Mouse (Mus musculus) hindbrain, embryonic 10.5 days (tissue): Measurements from ENCODE around the gene Ctse. TPM values are rescaled to one million over a fixed set of nuclear protein-coding genes. Genes with fewer than 3 reads are reported as not detected.

Experiments used
- DNase-seq: peaks from one replicate; pipeline ENCODE4 v3.0.0-alpha.2; 2017; ENCODE audit warnings: low spot score
- H3K27ac ChIP-seq: fragments of 300-500 bp; sonication (generic); 2 replicates; pipeline ENCODE4 v1.5.1; 2016; ENCODE audit warnings: mild to moderate bottlenecking, moderate library complexity
- H3K27me3 ChIP-seq: fragments of 300-500 bp; sonication (generic); 2 replicates; pipeline ENCODE4 v1.6.1; 2016; ENCODE audit warnings: mild to moderate bottlenecking; ENCODE audit not compliant: poor library complexity, insufficient read depth, severe bottlenecking
- H3K36me3 ChIP-seq: fragments of 300-500 bp; sonication (generic); 2 replicates; pipeline ENCODE4 v1.6.1; 2016; ENCODE audit warnings: mild to moderate bottlenecking, moderate library complexity
- H3K4me1 ChIP-seq: fragments of 300-500 bp; sonication (generic); replicated peaks from 2 replicates; pipeline ENCODE4 v1.6.1; 2016; ENCODE audit warnings: mild to moderate bottlenecking
- H3K4me3 ChIP-seq: fragments of 300-500 bp; sonication (generic); 2 replicates; pipeline ENCODE4 v1.5.1; 2016; ENCODE audit warnings: mild to moderate bottlenecking, moderate library complexity
- H3K9me3 ChIP-seq: fragments of 300-500 bp; sonication (generic); 2 replicates; pipeline ENCODE4 v1.6.1; 2016; ENCODE audit warnings: mild to moderate bottlenecking, moderate library complexity
- WGBS: fragments of 180-500 bp; shearing (Covaris S2); methylation state at CpG from one replicate; pipeline ENCODE4 v1.1.7; 2016; 5-methylcytosine and 5-hydroxymethylcytosine counted together
- polyA plus RNA-seq: library from polyadenylated mRNA; unstranded; fragments of >200 nt; fragmentation: Nextera tagmentation; extraction: Ambion mirVana; gene quantifications from 2 replicates; pipeline ENCODE4 v1.2.1, GENCODE M21; 2016

Ctse gene
- polyA plus RNA-seq, 1 experiment from 2014 or later, result not detected

GRCm38 (mm10) chr1:131660266-131660665 lies 22.2 kb downstream of the Ctse start:
- no peak overlapping the region for H3K27ac ChIP-seq
- no peak for DNase-seq
- H3K27me3 ChIP-seq, result no peaks in the 10 kb centered on the region
- no peaks in the 10 kb centered on the region for H3K9me3 ChIP-seq
- no peaks in the 10 kb centered on the region for H3K36me3 ChIP-seq
- no peak overlapping the region for H3K4me3 ChIP-seq
- 89% methylated on average over 2 of the region's 2 CpGs for WGBS
- peaks cover 7% of the 10 kb centered on the region; the same call in 1 of the 2 replicates for H3K4me1 ChIP-seq

GRCm38 (mm10) chr1:131660716-131661472 lies 22.8 kb downstream of the Ctse start:
- Histone ChIP-seq H3K4me1 (peaks cover 7% of the 10 kb centered on the region; the same call in 1 of the 2 replicates), H3K4me3 (no peak overlapping the region), H3K27ac (no peak overlapping the region), H3K36me3 (no peaks in the 10 kb centered on the region), H3K27me3 (no peaks in the 10 kb centered on the region), H3K9me3 (no peaks in the 10 kb centered on the region)
- DNase-seq, result no peak
- 83% methylated on average over 7 of the region's 7 CpGs for WGBS

- no peak overlapping the region for H3K4me3 ChIP-seq
- 77% methylated on average over 3 of the region's 3 CpGs for WGBS
- peaks cover 7% of the 10 kb centered on the region; the same call in 1 of the 2 replicates for H3K4me1 ChIP-seq
- H3K27me3 ChIP-seq, result no peaks in the 10 kb centered on the region
- no peak overlapping the region for H3K27ac ChIP-seq
- no peak for DNase-seq
- H3K9me3 ChIP-seq, result no peaks in the 10 kb centered on the region
- no peaks in the 10 kb centered on the region for H3K36me3 ChIP-seq
Observed at GRCm38 (mm10) chr1:131661749-131662148, 23.6 kb downstream of the Ctse start.

- Histone ChIP-seq H3K27ac (no peak overlapping the region), H3K4me3 (no peak overlapping the region), H3K36me3 (no peaks in the 10 kb centered on the region), H3K27me3 (no peaks in the 10 kb centered on the region), H3K9me3 (no peaks in the 10 kb centered on the region), H3K4me1 (no peaks in the 10 kb centered on the region)
- WGBS, result 88% methylated on average over 9 of the region's 9 CpGs
- no peak for DNase-seq
Observed at GRCm38 (mm10) chr1:131663286-131663995, 25.3 kb downstream of the Ctse start.

GRCm38 (mm10) chr1:131664136-131664535 lies 26.0 kb downstream of the Ctse start:
- no peaks in the 10 kb centered on the region for H3K27me3 ChIP-seq
- no peak for DNase-seq
- H3K27ac ChIP-seq, result no peak overlapping the region
- H3K4me1 ChIP-seq, result no peaks in the 10 kb centered on the region
- no peak overlapping the region for H3K4me3 ChIP-seq
- WGBS, result 87% methylated on average over 5 of the region's 5 CpGs
- no peaks in the 10 kb centered on the region for H3K36me3 ChIP-seq
- H3K9me3 ChIP-seq, result no peaks in the 10 kb centered on the region

GRCm38 (mm10) chr1:131665886-131666285 lies 27.8 kb downstream of the Ctse start:
- no peak for DNase-seq
- 86% methylated on average over 1 of the region's 1 CpGs for WGBS
- no peak overlapping the region for H3K27ac ChIP-seq

GRCm38 (mm10) chr1:131671113-131671512 lies 33.0 kb downstream of the Ctse start:
- Histone ChIP-seq H3K27me3 (no peaks in the 10 kb centered on the region), H3K4me3 (no peak overlapping the region), H3K4me1 (no peaks in the 10 kb centered on the region), H3K27ac (no peak overlapping the region), H3K36me3 (no peaks in the 10 kb centered on the region), H3K9me3 (no peaks in the 10 kb centered on the region)
- 90% methylated on average over 8 of the region's 8 CpGs for WGBS
- no peak for DNase-seq

More at GRCm38 (mm10) chr1:131665886-131666285, 27.8 kb downstream of the Ctse start:
- Histone ChIP-seq H3K9me3 (no peaks in the 10 kb centered on the region), H3K4me3 (no peak overlapping the region), H3K36me3 (no peaks in the 10 kb centered on the region), H3K27me3 (no peaks in the 10 kb centered on the region), H3K4me1 (no peaks in the 10 kb centered on the region)

GRCm38 (mm10) chr1:131672361-131672760 lies 34.3 kb downstream of the Ctse start:
- no peaks in the 10 kb centered on the region for H3K36me3 ChIP-seq
- 86% methylated on average over 7 of the region's 7 CpGs for WGBS
- H3K9me3 ChIP-seq, result no peaks in the 10 kb centered on the region
- DNase-seq, result no peak
- no peak overlapping the region for H3K4me3 ChIP-seq
- H3K27me3 ChIP-seq, result no peaks in the 10 kb centered on the region
- no peak overlapping the region for H3K27ac ChIP-seq
- H3K4me1 ChIP-seq, result no peaks in the 10 kb centered on the region

GRCm38 (mm10) chr1:131679644-131680043 lies 41.5 kb downstream of the Ctse start:
- no peaks in the 10 kb centered on the region for H3K9me3 ChIP-seq
- H3K27ac ChIP-seq, result no peak overlapping the region
- no peaks in the 10 kb centered on the region for H3K27me3 ChIP-seq
- H3K4me3 ChIP-seq, result no peak overlapping the region
- no peaks in the 10 kb centered on the region for H3K4me1 ChIP-seq
- 78% methylated on average over 5 of the region's 5 CpGs for WGBS
- H3K36me3 ChIP-seq, result no peaks in the 10 kb centered on the region
- DNase-seq, result no peak

GRCm38 (mm10) chr1:131687739-131688138 lies 49.6 kb downstream of the Ctse start:
- Histone ChIP-seq H3K27ac (no peak overlapping the region), H3K27me3 (no peaks in the 10 kb centered on the region), H3K36me3 (no peaks in the 10 kb centered on the region), H3K4me1 (0 out of 2 replicates have a peak, but pooled peaks cover 5% of the 10 kb centered on the region), H3K9me3 (no peaks in the 10 kb centered on the region), H3K4me3 (no peak overlapping the region)
- WGBS, result 98% methylated on average over 2 of the region's 2 CpGs
- DNase-seq, result no peak

- H3K27ac ChIP-seq, result no peak within 1 kb of the TSS
- no peaks in the 10 kb centered on the region for H3K36me3 ChIP-seq
- no peaks in the 10 kb centered on the region for H3K9me3 ChIP-seq
- DNase-seq, result no peak
- WGBS, result 64% methylated on average over 8 of the region's 8 CpGs
- H3K27me3 ChIP-seq, result no peaks in the 10 kb centered on the region
- 0 out of 2 replicates have a peak, but pooled peaks cover 5% of the 10 kb centered on the region for H3K4me1 ChIP-seq
- no peak within 1 kb of the TSS for H3K4me3 ChIP-seq
Observed at GRCm38 (mm10) chr1:131688475-131688874, 50.4 kb downstream of the Ctse start, which contains the start of gene Rab7b. Gene Rab7b (plus strand): TSS chr1:131688695.

- H3K36me3 ChIP-seq, result no peaks in the 10 kb centered on the region
- 0 out of 2 replicates have a peak, but pooled peaks cover 5% of the 10 kb centered on the region for H3K4me1 ChIP-seq
- 83% methylated on average over 3 of the region's 3 CpGs for WGBS
- DNase-seq, result no peak
- no peaks in the 10 kb centered on the region for H3K27me3 ChIP-seq
- no peak overlapping the region for H3K4me3 ChIP-seq
- no peak overlapping the region for H3K27ac ChIP-seq
- no peaks in the 10 kb centered on the region for H3K9me3 ChIP-seq
Observed at GRCm38 (mm10) chr1:131689016-131689415, 50.9 kb downstream of the Ctse start.

- H3K27me3 ChIP-seq, result no peaks in the 10 kb centered on the region
Observed at GRCm38 (mm10) chr1:131689899-131690298, 51.8 kb downstream of the Ctse start.

More at GRCm38 (mm10) chr1:131689899-131690298, 51.8 kb downstream of the Ctse start:
- DNase-seq, result no peak
- Histone ChIP-seq H3K36me3 (no peaks in the 10 kb centered on the region), H3K4me3 (no peak overlapping the region), H3K27ac (no peak overlapping the region), H3K4me1 (0 out of 2 replicates have a peak, but pooled peaks cover 5% of the 10 kb centered on the region), H3K9me3 (no peaks in the 10 kb centered on the region)
- 89% methylated on average over 5 of the region's 5 CpGs for WGBS
